Mouse (Mus musculus) layer of hippocampus, adult 2 months (tissue): Measurements from ENCODE around the gene Sugp1. TPM values are rescaled to one million over a fixed set of nuclear protein-coding genes. Genes with fewer than 3 reads are reported as not detected.
"Not testable (repeated sequence)": the region's sequence is repeated elsewhere in the genome, so short reads cannot be mapped to it uniquely, and the experiment has no call there.

Experiments
- DNase-seq, 2 experiments: peaks; one replicate each; pipeline ENCODE4 v3.0.0; 2022; ENCODE audit warnings: low spot score in 2 of 2
- H3K27ac ChIP-seq: fragments of 200-600 bp; 2 replicates; pipeline ENCODE4 v1.8.1; 2022
- H3K4me3 ChIP-seq: fragments of 200-600 bp; 2 replicates; pipeline ENCODE4 v1.8.1; 2022; ENCODE audit warnings: mild to moderate bottlenecking
- CTCF ChIP-seq: fragments of 200-600 bp; conservative IDR thresholded peaks from 2 replicates; pipeline ENCODE4 v1.8.1; 2022; ENCODE audit warnings: antibody characterized with exemption, mild to moderate bottlenecking, moderate library complexity
- total RNA-seq, 2 experiments: library from RNA; stranded (reverse); gene quantifications; 2 replicates each; pipeline ENCODE4 v1.2.3; 2021

The Sugp1 gene
- total RNA-seq, 2 experiments from 2014 or later = 56.1 to 56.9 TPM

GRCm38 (mm10) chr8:70005178-70005577 lies 37.4 kb upstream of the Sugp1 start:
- Histone ChIP-seq H3K4me3 (no peak overlapping the region), H3K27ac (no peak overlapping the region)
- no peak for DNase-seq
- no peak for TF ChIP-seq CTCF

GRCm38 (mm10) chr8:70010796-70011195 lies 31.8 kb upstream of the Sugp1 start:
- not testable (repeated sequence) for H3K4me3 ChIP-seq, H3K27ac ChIP-seq, DNase-seq

GRCm38 (mm10) chr8:70012350-70012749 lies 30.3 kb upstream of the Sugp1 start:
- no peak for DNase-seq
- Histone ChIP-seq H3K4me3 (no peak overlapping the region), H3K27ac (no peak overlapping the region)
- TF ChIP-seq CTCF = no peak

DNA sequence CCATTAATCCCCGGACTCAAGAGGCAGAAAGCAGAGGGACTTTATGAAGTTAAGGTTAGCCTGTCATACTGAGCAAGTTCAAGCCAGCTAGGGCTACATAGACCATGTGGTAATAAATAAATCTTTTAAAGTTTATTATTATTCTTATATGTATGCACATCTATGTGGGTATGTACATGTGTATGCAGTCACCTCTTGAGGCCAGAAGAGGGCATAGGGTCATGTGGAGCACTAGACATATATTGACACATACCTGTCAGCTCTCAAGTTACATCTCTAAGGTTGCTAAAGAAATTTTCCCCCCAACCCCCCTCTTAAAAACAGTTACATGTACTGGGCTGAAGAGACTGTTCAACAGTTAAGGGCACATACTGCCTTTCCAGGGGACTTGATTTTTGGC lies 29.9 kb upstream of the Sugp1 start:
- no peak overlapping the region for H3K27ac ChIP-seq
- TF ChIP-seq CTCF = peak; percentile 19
- no peak for DNase-seq
- H3K4me3 ChIP-seq = no peak overlapping the region

GRCm38 (mm10) chr8:70015017-70015416 lies 27.6 kb upstream of the Sugp1 start:
- no peak for DNase-seq
- TF ChIP-seq CTCF = no peak
- H3K27ac ChIP-seq = no peak overlapping the region
- H3K4me3 ChIP-seq = no peak overlapping the region

DNA sequence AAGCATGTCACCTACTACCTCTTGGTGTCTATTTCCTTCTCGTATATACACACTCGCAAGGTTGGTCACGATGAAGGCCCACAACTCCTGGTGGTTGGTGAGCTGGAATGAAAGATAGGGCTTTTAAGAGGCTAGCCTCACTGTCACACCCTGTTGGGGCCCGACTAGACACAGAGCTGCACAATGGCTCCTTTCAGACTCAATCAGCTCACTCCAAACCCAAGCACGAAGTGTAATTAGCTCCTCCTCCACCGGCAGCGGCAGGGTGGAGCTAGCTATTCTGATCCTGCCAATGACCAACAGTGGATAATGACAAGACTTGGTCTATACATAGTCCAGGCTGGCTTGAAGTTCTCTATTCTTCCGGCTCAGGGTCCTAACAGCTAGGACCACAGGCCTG lies 19.0 kb upstream of the Sugp1 start:
- TF ChIP-seq CTCF = no peak
- H3K27ac ChIP-seq = peak overlapping the region; percentile 29; the same call in 1 of the 2 replicates
- peak in 1 of 2 experiments; percentile 15 for DNase-seq
- no peak overlapping the region for H3K4me3 ChIP-seq

DNA sequence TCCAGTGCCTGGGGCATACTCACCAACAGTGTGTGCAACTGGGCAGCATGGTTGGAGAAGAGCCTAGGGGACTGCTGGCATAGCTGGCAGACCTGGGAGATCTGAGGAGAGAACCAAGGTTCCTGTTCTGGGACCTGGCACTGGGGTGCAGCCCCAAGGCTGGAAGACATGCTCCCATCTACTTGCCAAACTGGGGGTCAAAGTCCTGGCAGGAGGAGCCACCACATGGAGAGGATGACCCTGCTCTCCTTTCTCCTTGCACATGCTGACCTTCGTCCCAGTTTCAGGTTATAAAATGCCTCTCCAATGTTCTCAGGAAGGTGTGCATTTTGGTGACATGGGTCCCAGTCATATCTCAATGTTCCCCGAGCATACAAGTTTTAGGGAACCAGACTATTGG lies 16.5 kb upstream of the Sugp1 start:
- Histone ChIP-seq H3K27ac (no peak overlapping the region), H3K4me3 (no peak overlapping the region)
- DNase-seq = no peak
- TF ChIP-seq CTCF = no peak

DNA sequence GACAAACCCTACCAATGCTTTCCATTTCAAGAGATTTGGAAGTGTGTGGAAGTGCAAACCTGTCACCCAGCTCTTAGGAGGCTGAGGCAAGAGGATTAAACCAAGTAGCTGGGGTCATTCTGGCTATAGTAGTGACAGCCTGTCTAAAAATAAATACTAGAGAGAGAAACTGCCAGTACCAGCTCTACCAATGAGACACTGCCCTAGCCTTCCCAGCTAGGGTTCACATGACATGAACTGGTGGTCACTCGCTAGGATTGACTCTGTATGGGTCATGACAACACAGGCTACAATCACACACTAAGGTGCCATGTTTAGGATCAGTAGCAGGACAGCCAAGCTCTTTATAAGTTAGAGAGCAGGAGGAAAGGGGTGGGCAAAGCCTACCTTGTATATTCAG lies 12.4 kb upstream of the Sugp1 start:
- no peak for TF ChIP-seq CTCF
- Histone ChIP-seq H3K4me3 (no peak overlapping the region), H3K27ac (no peak overlapping the region)
- no peak for DNase-seq

GRCm38 (mm10) chr8:70037994-70038393 lies 4.6 kb upstream of the Sugp1 start:
- no peak for DNase-seq
- H3K27ac ChIP-seq = no peak overlapping the region
- no peak overlapping the region for H3K4me3 ChIP-seq
- TF ChIP-seq CTCF = no peak

DNA sequence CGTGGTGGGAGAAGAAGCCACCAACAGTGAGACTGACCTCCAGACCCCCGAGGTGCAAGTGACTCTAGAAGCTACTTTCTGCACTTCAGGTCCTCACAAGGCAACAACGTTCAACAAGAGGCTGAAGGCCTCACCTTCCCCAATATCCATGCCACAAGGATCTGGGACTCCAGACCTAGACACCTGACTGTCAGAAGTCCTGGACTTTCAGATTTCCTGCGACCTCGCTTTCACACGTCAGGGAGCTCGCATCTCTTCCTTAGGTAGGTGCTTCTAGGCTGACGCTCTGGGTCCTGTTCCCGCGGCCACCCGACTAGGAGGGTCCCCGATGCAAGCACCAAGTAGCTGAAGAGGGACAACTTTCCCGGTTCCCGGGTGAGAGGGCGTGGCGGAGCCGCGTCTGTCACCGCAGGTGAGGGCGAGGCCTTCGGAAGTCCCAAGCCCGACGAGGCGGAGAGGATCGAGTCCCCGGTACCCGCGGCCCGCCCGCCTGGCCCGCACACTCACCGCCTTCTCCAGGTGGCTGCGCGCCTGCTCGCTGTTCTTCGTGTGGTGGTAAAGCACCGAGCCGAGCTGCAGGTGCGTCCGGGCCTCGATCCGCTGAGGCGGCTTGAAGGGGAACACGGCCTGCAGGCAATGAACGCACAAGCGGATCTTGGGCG lies 597 bp upstream of the Sugp1 start:
- Histone ChIP-seq H3K4me3 (peak overlapping the region; percentile 75), H3K27ac (peak overlapping the region; percentile 100)
- no peak for DNase-seq
- TF ChIP-seq CTCF = no peak

GRCm38 (mm10) chr8:70043996-70044395 lies 1.4 kb downstream of the Sugp1 start:
- Histone ChIP-seq H3K4me3 (peak overlapping the region; percentile 75), H3K27ac (no peak overlapping the region)
- DNase-seq = no peak
- TF ChIP-seq CTCF = no peak

GRCm38 (mm10) chr8:70049662-70050061 lies 7.0 kb downstream of the Sugp1 start:
- H3K27ac ChIP-seq = no peak overlapping the region
- no peak overlapping the region for H3K4me3 ChIP-seq
- no peak for TF ChIP-seq CTCF
- DNase-seq = no peak

DNA sequence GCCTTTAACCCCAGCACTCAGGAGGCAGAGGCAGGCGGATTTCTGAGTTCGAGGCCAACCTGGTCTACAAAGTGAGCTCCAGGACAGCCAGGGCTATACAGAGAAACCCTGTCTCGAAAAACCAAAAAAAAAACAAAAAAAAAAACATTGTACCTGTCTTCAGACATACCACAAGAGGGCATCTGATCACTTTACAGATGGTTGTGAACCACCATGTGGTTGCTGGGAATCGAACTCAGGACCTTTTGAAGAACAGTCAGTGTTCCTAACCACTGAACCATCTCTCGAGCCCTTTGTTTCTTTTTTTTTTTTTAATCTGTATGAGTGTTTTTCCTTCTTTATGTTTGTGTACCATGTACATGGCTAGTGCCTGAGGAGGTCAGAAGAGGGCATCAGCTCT lies 7.8 kb downstream of the Sugp1 start:
- peak; percentile 24; the same call in 1 of the 2 replicates for TF ChIP-seq CTCF
- DNase-seq = not testable (repeated sequence)

GRCm38 (mm10) chr8:70057721-70058120 lies 15.1 kb downstream of the Sugp1 start:
- H3K27ac ChIP-seq = no peak overlapping the region
- no peak for DNase-seq
- H3K4me3 ChIP-seq = no peak overlapping the region
- TF ChIP-seq CTCF = no peak

More for the DNA sequence above, 7.8 kb downstream of the Sugp1 start:
- H3K27ac ChIP-seq, H3K4me3 ChIP-seq: not testable (repeated sequence)
